Mouse (Mus musculus) MEL (cell line): ENCODE data around the gene Ddx27. TPM values are rescaled to one million over a fixed set of nuclear protein-coding genes. Genes with fewer than 3 reads are reported as not detected.

ENCODE experiments used
- DNase-seq: peaks from one replicate; pipeline ENCODE4 v3.0.0; 2011; ENCODE audit warnings: low read depth, low spot score
- H3K27ac ChIP-seq: 2 replicates; pipeline ENCODE4 v1.5.1; 2012; ENCODE audit warnings: low read depth, mild to moderate bottlenecking, control low read depth, low read length, moderate library complexity; ENCODE audit not compliant: control insufficient read depth
- H3K27me3 ChIP-seq, 2 experiments: fragments of 150-350 bp in 1 of 2; sonication (generic) in 1 of 2; 2 replicates each; pipeline ENCODE4 v1.6.1; 2012; ENCODE audit warnings: low read length in 2 of 2, mild to moderate bottlenecking in 2 of 2, improper control_type of control experiment in 1 of 2, moderate library complexity in 1 of 2; ENCODE audit not compliant: insufficient read depth in 2 of 2, control insufficient read depth in 1 of 2
- H3K36me3 ChIP-seq, 2 experiments: 2 replicates each; pipeline ENCODE4 v1.6.1; 2012 to 2014; ENCODE audit warnings: low read length in 2 of 2, improper control_type of control experiment in 1 of 2, inconsistent platforms in 1 of 2, mild to moderate bottlenecking in 1 of 2; ENCODE audit not compliant: insufficient read depth in 2 of 2, control insufficient read depth in 1 of 2
- H3K4me1 ChIP-seq, 2 experiments: fragments of 150-350 bp in 1 of 2; sonication (generic) in 1 of 2; 2 replicates each; pipeline ENCODE4 v1.6.1; 2012; ENCODE audit warnings: low read length in 2 of 2, improper control_type of control experiment in 1 of 2, mild to moderate bottlenecking in 1 of 2; ENCODE audit not compliant: insufficient read depth in 2 of 2, control insufficient read depth in 1 of 2
- H3K4me3 ChIP-seq, 2 experiments: fragments of 150-350 bp in 1 of 2; sonication (generic) in 1 of 2; 2 replicates each; pipeline ENCODE4 v1.5.1; 2012; ENCODE audit warnings: low read depth in 2 of 2, low read length in 2 of 2, mild to moderate bottlenecking in 2 of 2, moderate library complexity in 2 of 2, control low read depth in 1 of 2, improper control_type of control experiment in 1 of 2; ENCODE audit not compliant: control insufficient read depth in 1 of 2, insufficient read depth in 1 of 2
- H3K79me2 ChIP-seq: 2 replicates; pipeline ENCODE4 v1.6.1; 2012; ENCODE audit warnings: mild to moderate bottlenecking, low read length, moderate library complexity; ENCODE audit not compliant: control insufficient read depth, poor library complexity, insufficient read depth
- H3K9ac ChIP-seq: 2 replicates; pipeline ENCODE4 v1.6.1; 2012; ENCODE audit warnings: low read depth, mild to moderate bottlenecking, control low read depth, low read length, moderate library complexity; ENCODE audit not compliant: control insufficient read depth, poor library complexity, severe bottlenecking
- H3K9me3 ChIP-seq: fragments of 150-350 bp; sonication (generic); replicated peaks from 2 replicates; pipeline ENCODE4 v1.6.1; 2012; ENCODE audit warnings: mild to moderate bottlenecking, low read length, improper control_type of control experiment, moderate library complexity; ENCODE audit not compliant: insufficient read depth
- BHLHE40 ChIP-seq: IDR thresholded peaks from 2 replicates; pipeline ENCODE4 v1.6.1; 2012; ENCODE audit warnings: low read depth, mild to moderate bottlenecking, inconsistent platforms, low read length, improper control_type of control experiment, borderline replicate concordance
- CHD2 ChIP-seq: IDR thresholded peaks from 2 replicates; pipeline ENCODE4 v1.6.1; 2011; ENCODE audit warnings: low read length, improper control_type of control experiment
- E2F4 ChIP-seq: IDR thresholded peaks from 2 replicates; pipeline ENCODE4 v1.6.1; 2011; ENCODE audit warnings: low read depth, low read length, improper control_type of control experiment, borderline replicate concordance
- ELF1 ChIP-seq: IDR thresholded peaks from 2 replicates; pipeline ENCODE4 v1.6.1; 2014; ENCODE audit warnings: low read depth, mild to moderate bottlenecking, inconsistent platforms, low read length, improper control_type of control experiment, moderate library complexity
- ETS1 ChIP-seq: IDR thresholded peaks from 2 replicates; pipeline ENCODE4 v1.6.1; 2012; ENCODE audit warnings: low read depth, mild to moderate bottlenecking, inconsistent platforms, low read length, improper control_type of control experiment, moderate library complexity
- GABPA ChIP-seq: IDR thresholded peaks from 2 replicates; pipeline ENCODE4 v1.6.1; 2012; ENCODE audit warnings: low read depth, mild to moderate bottlenecking, inconsistent platforms, low read length, improper control_type of control experiment, moderate library complexity
- GATA1 ChIP-seq: IDR thresholded peaks from 2 replicates; pipeline ENCODE4 v1.6.1; 2011; ENCODE audit warnings: low read depth, low read length, improper control_type of control experiment
- MAFK ChIP-seq: IDR thresholded peaks from 2 replicates; pipeline ENCODE4 v1.6.1; 2011; ENCODE audit warnings: low read depth, mild to moderate bottlenecking, low read length, improper control_type of control experiment, borderline replicate concordance
- MEF2A ChIP-seq: IDR thresholded peaks from 2 replicates; pipeline ENCODE4 v1.6.1; 2014; ENCODE audit warnings: low read depth, mild to moderate bottlenecking, inconsistent platforms, low read length, improper control_type of control experiment; ENCODE audit not compliant: poor library complexity, insufficient replicate concordance, severe bottlenecking; ENCODE audit errors: extremely low read depth
- POLR2AphosphoS5 ChIP-seq: IDR thresholded peaks from 2 replicates; pipeline ENCODE4 v1.6.1; 2012; ENCODE audit warnings: low read depth, borderline replicate concordance, mild to moderate bottlenecking, inconsistent platforms, low read length, moderate library complexity, mixed read lengths
- SIN3A ChIP-seq: IDR thresholded peaks from 2 replicates; pipeline ENCODE4 v1.6.1; 2012; ENCODE audit warnings: low read length, improper control_type of control experiment, inconsistent platforms
- TAL1 ChIP-seq: IDR thresholded peaks from 2 replicates; pipeline ENCODE4 v1.6.1; 2012; ENCODE audit warnings: mild to moderate bottlenecking, inconsistent platforms, low read length, moderate library complexity, mixed read lengths
- TBP ChIP-seq: IDR thresholded peaks from 2 replicates; pipeline ENCODE4 v1.8.0; 2011; ENCODE audit warnings: low read depth, low read length, improper control_type of control experiment
- USF1 ChIP-seq: IDR thresholded peaks from 2 replicates; pipeline ENCODE4 v1.6.1; 2014; ENCODE audit warnings: low read depth, mild to moderate bottlenecking, inconsistent platforms, low read length, improper control_type of control experiment, moderate library complexity
- USF2 ChIP-seq, 2 experiments: IDR thresholded peaks; 2 replicates each; pipeline ENCODE4 v1.6.1; 2011 to 2012; ENCODE audit warnings: improper control_type of control experiment in 2 of 2, low read length in 2 of 2, borderline replicate concordance in 1 of 2, inconsistent platforms in 1 of 2, low read depth in 1 of 2, mild to moderate bottlenecking in 1 of 2; ENCODE audit not compliant: insufficient read depth in 1 of 2
- polyA plus RNA-seq, 2 experiments: library from polyadenylated mRNA; stranded (reverse) in 1 of 2; unstranded in 1 of 2; fragments of >175 nt in 1 of 2; fragments of >200 nt in 1 of 2; gene quantifications; 2 replicates each; pipeline versions ENCODE4 v1.2.1 to v1.2.4; 2012; ENCODE audit warnings: low replicate concordance in 2 of 2, low read depth in 1 of 2; ENCODE audit not compliant: insufficient read length in 2 of 2, insufficient read depth in 1 of 2, missing spikeins in 1 of 2
- total RNA-seq: library from RNA; depleted of rRNA; stranded (reverse); fragments of 300-350 nt; gene quantifications from 2 replicates; pipeline ENCODE4 v1.2.3, GENCODE M21; 2012

Ddx27 gene
- total and polyA plus RNA-seq, 3 experiments: 61.7 to 181 (median 143) TPM

- H3K27ac ChIP-seq: no peak overlapping the region
- H3K9me3 ChIP-seq: no peaks in the 10 kb centered on the region
- H3K27me3 ChIP-seq: peaks cover 0 to 2% of the 10 kb centered on the region in 2 experiments; a peak in 1 of 4 replicates
Observed at GRCm38 (mm10) chr2:167076759-167077158, 61.8 kb downstream of the Ddx27 start.

GRCm38 (mm10) chr2:167077199-167077962 lies 62.4 kb downstream of the Ddx27 start:
- Histone ChIP-seq H3K79me2 (no peaks in the 10 kb centered on the region), H3K9me3 (no peaks in the 10 kb centered on the region)
- TF ChIP-seq USF2 (IDR thresholded peaks at IDR 0.05; ENCODE audit: borderline replicate concordance in 1 of 2, insufficient read depth in 1 of 2, low read depth in 1 of 2, low read length in 2 of 2) (no peak), MEF2A (no peak), BHLHE40 (no peak), USF1 (no peak), TBP (no peak), MAFK (no peak), ELF1 (no peak), POLR2AphosphoS5 (no peak)
- TF ChIP-seq, all 39 proteins: peak for 0
- H3K36me3 ChIP-seq: no peaks in the 10 kb centered on the region
- H3K27me3 ChIP-seq: peaks cover 0 to 2% of the 10 kb centered on the region in 2 experiments; a peak in 1 of 4 replicates
- H3K4me3 ChIP-seq: no peak overlapping the region
- no peak for DNase-seq
- no peak overlapping the region for H3K27ac ChIP-seq
- H3K4me1 ChIP-seq: no peaks in the 10 kb centered on the region
- H3K9ac ChIP-seq: no peak overlapping the region

More at GRCm38 (mm10) chr2:167076759-167077158, 61.8 kb downstream of the Ddx27 start:
- no peak for TF ChIP-seq GABPA
- 0 out of 2 replicates have a peak, but pooled peaks have one; percentile 11 for TF ChIP-seq TAL1
- TF ChIP-seq GATA1: no peak
- TF ChIP-seq SIN3A: no peak
- TF ChIP-seq ETS1: no peak
- TF ChIP-seq E2F4: no peak
- TF ChIP-seq CHD2: no peak
- no peaks in the 10 kb centered on the region for H3K79me2 ChIP-seq
- no peak overlapping the region for H3K4me3 ChIP-seq
- H3K9ac ChIP-seq: no peak overlapping the region
- no peaks in the 10 kb centered on the region for H3K4me1 ChIP-seq
- peak; percentile 29 for DNase-seq
- H3K36me3 ChIP-seq: no peaks in the 10 kb centered on the region
